Mouse (Mus musculus) heart, adult 2 months (tissue): ENCODE results near the gene Cxcl5. TPM values are rescaled to one million over a fixed set of nuclear protein-coding genes. Genes with fewer than 3 reads are reported as not detected.

ENCODE experiments used
- DNase-seq, 2 experiments: peaks; one replicate each; pipeline ENCODE4 v3.0.0; 2021
- H3K27ac ChIP-seq: fragments of 200-600 bp; 2 replicates; pipeline ENCODE4 v1.8.1; 2022
- H3K27me3 ChIP-seq: fragments of 200-500 bp; 2 replicates; pipeline ENCODE4 v1.6.1; 2012; ENCODE audit warnings: mild to moderate bottlenecking, low read length, inconsistent platforms, mixed read lengths; ENCODE audit not compliant: control insufficient read depth, insufficient read depth
- H3K36me3 ChIP-seq: fragments of 200-500 bp; 2 replicates; pipeline ENCODE4 v1.6.1; 2012; ENCODE audit warnings: low read length, inconsistent platforms; ENCODE audit not compliant: control insufficient read depth, insufficient read depth
- H3K4me1 ChIP-seq: fragments of 200-500 bp; 2 replicates; pipeline ENCODE4 v1.6.1; 2011; ENCODE audit warnings: low read length; ENCODE audit not compliant: control insufficient read depth, insufficient read depth
- H3K4me3 ChIP-seq: fragments of 200-600 bp; 2 replicates; pipeline ENCODE4 v1.8.1; 2022
- H3K79me2 ChIP-seq: fragments of 200-500 bp; replicated peaks from 2 replicates; pipeline ENCODE4 v1.6.1; 2012; ENCODE audit warnings: mild to moderate bottlenecking, inconsistent platforms, low read length, moderate library complexity, mixed read lengths; ENCODE audit not compliant: control insufficient read depth, insufficient read depth
- H3K9ac ChIP-seq: fragments of 200-500 bp; 2 replicates; pipeline ENCODE4 v1.6.1; 2012; ENCODE audit warnings: low read depth, mild to moderate bottlenecking, control low read depth, inconsistent platforms, low read length, mixed read lengths
- CTCF ChIP-seq: fragments of 200-600 bp; IDR thresholded peaks from 2 replicates; pipeline ENCODE4 v1.8.1; 2022; ENCODE audit warnings: antibody characterized with exemption, mild to moderate bottlenecking, moderate library complexity
- EP300 ChIP-seq: fragments of 200-500 bp; IDR thresholded peaks from 2 replicates; pipeline ENCODE4 v1.6.1; 2011; ENCODE audit warnings: low read depth, low read length, control low read depth; ENCODE audit not compliant: insufficient read depth
- POLR2A ChIP-seq: fragments of 200-500 bp; IDR thresholded peaks from 2 replicates; pipeline ENCODE4 v1.6.1; 2011; ENCODE audit warnings: mild to moderate bottlenecking, low read depth, low read length, control low read depth; ENCODE audit not compliant: insufficient read depth
- WGBS: fragments of 180-500 bp; shearing (Covaris S2); methylation state at CpG from one replicate; pipeline ENCODE4 v1.1.7; 2018; 5-methylcytosine and 5-hydroxymethylcytosine counted together
- intact Hi-C: fragments of 180-260 bp; cut with DNase I; formaldehyde crosslinking; loops from one replicate; pipeline ENCODE4 v1.15.1; 2025
- long read RNA-seq: library from polyadenylated mRNA; stranded (forward); transcript quantifications from one replicate; pipeline ENCODE4 v2.0.0, GENCODE M21; 2021
- polyA plus RNA-seq: library from polyadenylated mRNA; depleted of rRNA; stranded (reverse); fragments of >200 nt; gene quantifications from 2 replicates; pipeline ENCODE4 v1.2.3, GENCODE M21; 2012; rRNA removed
- total RNA-seq, 2 experiments: library from RNA; stranded (reverse); gene quantifications; 2 replicates each; pipeline ENCODE4 v1.2.3; 2021

Gene Cxcl5
- total RNA-seq (under 1 TPM in 1 of 2 experiments, not detected in 1; 0.31 TPM), polyA plus RNA-seq (0.06 and 0.23 TPM in 2 replicates)
- long read RNA-seq = 0 reads

- no peaks in the 10 kb centered on the region for H3K79me2 ChIP-seq
- 0 out of 2 replicates have a peak within 1 kb of the TSS, but pooled peaks have one; percentile 12 for H3K9ac ChIP-seq
- 9% methylated on average over 32 of the region's 32 CpGs for WGBS
- TF ChIP-seq CTCF (no peak), EP300 (no peak), POLR2A (no peak)
- H3K36me3 ChIP-seq = no peaks in the 10 kb centered on the region
- H3K27ac ChIP-seq = peak within 1 kb of the TSS; percentile 17; the same call in 1 of the 2 replicates
- intact Hi-C loops = no loop called here
- peak within 1 kb of the TSS; percentile 36; the same call in 1 of the 2 replicates for H3K4me3 ChIP-seq
- peaks cover 3% of the 10 kb centered on the region; the same call in 1 of the 2 replicates for H3K27me3 ChIP-seq
- DNase-seq = peak; percentile 13 to 32
- H3K4me1 ChIP-seq = peaks cover 3% of the 10 kb centered on the region
Observed at GRCm38 (mm10) chr5:90759077-90760065, at the start of gene Cxcl5. Cxcl5 (plus strand) TSS chr5:90759360.

- Histone ChIP-seq H3K4me3 (no peak overlapping the region), H3K79me2 (no peaks in the 10 kb centered on the region), H3K9ac (no peak overlapping the region), H3K27ac (no peak overlapping the region), H3K27me3 (no peaks in the 10 kb centered on the region), H3K36me3 (no peaks in the 10 kb centered on the region), H3K4me1 (no peaks in the 10 kb centered on the region)
- no peak for TF ChIP-seq EP300
- TF ChIP-seq CTCF = no peak
- TF ChIP-seq POLR2A = no peak
- WGBS = 70% methylated on average over 2 of the region's 2 CpGs
- intact Hi-C loops = no loop called here
- DNase-seq = no peak
Observed at GRCm38 (mm10) chr5:90711409-90711808, 47.8 kb upstream of the Cxcl5 start.

GRCm38 (mm10) chr5:90717937-90718336 lies 41.2 kb upstream of the Cxcl5 start:
- no peaks in the 10 kb centered on the region for H3K79me2 ChIP-seq
- DNase-seq = no peak
- intact Hi-C loops = no loop called here
- H3K36me3 ChIP-seq = no peaks in the 10 kb centered on the region
- H3K4me1 ChIP-seq = no peaks in the 10 kb centered on the region
- no peak overlapping the region for H3K9ac ChIP-seq
- WGBS = 74% methylated on average over 1 of the region's 1 CpGs
- H3K27ac ChIP-seq = no peak overlapping the region
- TF ChIP-seq POLR2A = no peak
- no peak for TF ChIP-seq CTCF
- no peak for TF ChIP-seq EP300
- no peak overlapping the region for H3K4me3 ChIP-seq
- no peaks in the 10 kb centered on the region for H3K27me3 ChIP-seq

GRCm38 (mm10) chr5:90722656-90723055 lies 36.5 kb upstream of the Cxcl5 start:
- H3K27ac ChIP-seq = no peak overlapping the region
- WGBS = 68% methylated on average over 3 of the region's 3 CpGs
- no peaks in the 10 kb centered on the region for H3K27me3 ChIP-seq
- no peak for DNase-seq
- H3K79me2 ChIP-seq = no peaks in the 10 kb centered on the region; the same call in 1 of the 2 replicates
- no peaks in the 10 kb centered on the region for H3K36me3 ChIP-seq
- intact Hi-C loops = no loop called here
- no peak overlapping the region for H3K9ac ChIP-seq
- H3K4me3 ChIP-seq = no peak overlapping the region
- no peaks in the 10 kb centered on the region for H3K4me1 ChIP-seq
- no peak for TF ChIP-seq EP300
- no peak for TF ChIP-seq CTCF
- TF ChIP-seq POLR2A = no peak

- no peaks in the 10 kb centered on the region for H3K4me1 ChIP-seq
- intact Hi-C loops = no loop called here
- no peak overlapping the region for H3K4me3 ChIP-seq
- no peak overlapping the region for H3K9ac ChIP-seq
- no peak overlapping the region for H3K27ac ChIP-seq
- no peak for TF ChIP-seq POLR2A
- no peak for TF ChIP-seq EP300
- WGBS = 65% methylated on average over 3 of the region's 3 CpGs
- no peaks in the 10 kb centered on the region for H3K27me3 ChIP-seq
- H3K79me2 ChIP-seq = no peaks in the 10 kb centered on the region; the same call in 1 of the 2 replicates
- H3K36me3 ChIP-seq = no peaks in the 10 kb centered on the region
- no peak for DNase-seq
Observed at GRCm38 (mm10) chr5:90728254-90728653, 30.9 kb upstream of the Cxcl5 start.

- Histone ChIP-seq H3K4me3 (no peak overlapping the region), H3K27ac (no peak overlapping the region), H3K4me1 (no peaks in the 10 kb centered on the region), H3K27me3 (no peaks in the 10 kb centered on the region), H3K36me3 (no peaks in the 10 kb centered on the region), H3K79me2 (no peaks in the 10 kb centered on the region), H3K9ac (no peak overlapping the region)
- TF ChIP-seq POLR2A (no peak), CTCF (no peak), EP300 (no peak)
- peak in 1 of 2 experiments; percentile 7 for DNase-seq
- intact Hi-C loops = no loop called here
- WGBS = 61% methylated on average over 4 of the region's 4 CpGs
Observed at GRCm38 (mm10) chr5:90731480-90731879, 27.7 kb upstream of the Cxcl5 start.
